ENCODE assay signal across 13 mouse cellular contexts in the genomic region with DNA sequence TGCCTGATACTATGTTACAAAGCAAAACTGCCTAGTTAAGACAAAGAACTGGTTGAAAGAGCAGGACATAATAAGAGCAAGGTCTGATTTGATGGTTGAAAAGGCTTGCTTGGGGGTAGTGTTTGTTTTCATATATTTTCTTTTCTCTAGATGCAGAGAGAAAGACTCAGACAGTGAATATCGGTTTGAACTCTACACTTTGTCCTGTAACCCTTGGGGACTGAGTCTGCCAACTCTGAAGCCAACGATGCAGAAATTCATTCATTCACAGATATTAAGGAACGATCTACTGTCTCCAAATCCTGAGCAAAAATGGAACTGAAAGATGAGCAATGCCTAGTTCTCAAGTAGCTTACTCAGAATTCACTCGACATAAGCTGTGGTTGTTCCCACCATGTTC. TPM values are rescaled to one million over a fixed set of nuclear protein-coding genes. Genes with fewer than 3 reads are reported as not detected.
DNase-seq lines count a peak whose midpoint lies in the region; ATAC-seq and TF ChIP-seq lines count a peak whose summit lies in the region.
"Had no signal": no experiment of that assay in that cellular context is flagged by ENCODE, and none has a peak within 500 bp of the region (broad histone marks: within the 10 kb centered on the region; RNA-seq: fewer than 3 reads in every experiment).

No protein-coding gene starts in this region.

- peak overlapping the region; percentile 58; the same call in 1 of the 2 replicates for H3K27ac ChIP-seq in gastrocnemius, adult 2 months
- peak overlapping the region; percentile 58 for H3K27ac ChIP-seq in hindbrain, embryonic 11.5 days (ENCODE audit: low read depth, low read length)
- no peak overlapping the region for H3K27ac ChIP-seq in hindbrain, postnatal 0 days
- H3K27ac ChIP-seq in lung, embryonic 16.5 days (ENCODE audit: low read length) = peak overlapping the region; percentile 83
- 0 out of 2 replicates have a peak overlapping the region, but pooled peaks have one; percentile 28 for H3K27ac ChIP-seq in macrophage
- H3K27ac ChIP-seq: hindbrain, embryonic 14.5 days had no signal

- WGBS in hindbrain, embryonic 11.5 days = 55% methylated on average over 4 of the region's 4 CpGs
- 32% methylated on average over 4 of the region's 4 CpGs for WGBS in hindbrain, postnatal 0 days
- WGBS in lung, embryonic 16.5 days = 80% methylated on average over 4 of the region's 4 CpGs
- WGBS in macrophage (ENCODE audit: missing documents) = 61% methylated on average over 4 of the region's 4 CpGs

- no peak overlapping the region for H3K4me3 ChIP-seq in gastrocnemius, adult 2 months
- no peak overlapping the region for H3K4me3 ChIP-seq in hindbrain, embryonic 11.5 days (ENCODE audit: low read depth, low read length)
- no peak overlapping the region for H3K4me3 ChIP-seq in hindbrain, postnatal 0 days (ENCODE audit: low read length)
- no peak overlapping the region for H3K4me3 ChIP-seq in lung, embryonic 16.5 days (ENCODE audit: low read length)
- no peak overlapping the region for H3K4me3 ChIP-seq in macrophage (ENCODE audit: inconsistent target)
- H3K4me3 ChIP-seq: erythroblast, embryonic 14.5 days had no signal

- H3K9me3 ChIP-seq in hindbrain, embryonic 11.5 days (ENCODE audit: control insufficient read depth, low read length) = no peaks in the 10 kb centered on the region
- no peaks in the 10 kb centered on the region for H3K9me3 ChIP-seq in hindbrain, postnatal 0 days (ENCODE audit: low read length)
- no peaks in the 10 kb centered on the region for H3K9me3 ChIP-seq in lung, embryonic 16.5 days (ENCODE audit: control insufficient read depth, low read length)

- no peaks in the 10 kb centered on the region for H3K27me3 ChIP-seq in hindbrain, embryonic 11.5 days (ENCODE audit: control insufficient read depth, insufficient read depth, low read length)
- H3K27me3 ChIP-seq in hindbrain, postnatal 0 days (ENCODE audit: insufficient read depth, low read length) = no peaks in the 10 kb centered on the region
- no peaks in the 10 kb centered on the region for H3K27me3 ChIP-seq in lung, embryonic 16.5 days (ENCODE audit: control insufficient read depth, insufficient read depth, low read depth, low read length)

- H3K9ac ChIP-seq in hindbrain, embryonic 11.5 days (ENCODE audit: low read depth, low read length) = no peak overlapping the region
- H3K9ac ChIP-seq in hindbrain, postnatal 0 days (replicated peaks; ENCODE audit: low read length) = no peak overlapping the region
- no peak overlapping the region for H3K9ac ChIP-seq in lung, embryonic 16.5 days (ENCODE audit: low read length)
- H3K9ac ChIP-seq: hindbrain, embryonic 14.5 days had no signal

- no peak overlapping the region for H3K4me2 ChIP-seq in hindbrain, embryonic 11.5 days (replicated peaks; ENCODE audit: low read depth, low read length)
- no peak overlapping the region for H3K4me2 ChIP-seq in hindbrain, postnatal 0 days (ENCODE audit: low read depth, low read length)
- H3K4me2 ChIP-seq in lung, embryonic 16.5 days (ENCODE audit: low read depth, low read length) = no peak overlapping the region
- H3K4me2 ChIP-seq: hindbrain, embryonic 14.5 days had no signal

- no peak for ATAC-seq in hindbrain, embryonic 11.5 days (ENCODE audit: low FRiP score)
- no peak for ATAC-seq in hindbrain, postnatal 0 days
- no peak for ATAC-seq in lung, embryonic 16.5 days (ENCODE audit: low read depth)

- peaks cover 9% of the 10 kb centered on the region for H3K4me1 ChIP-seq in hindbrain, embryonic 11.5 days (replicated peaks; ENCODE audit: control insufficient read depth, insufficient read depth, low read length)
- H3K4me1 ChIP-seq in hindbrain, postnatal 0 days (ENCODE audit: insufficient read depth, low read length) = 0 out of 2 replicates have a peak, but pooled peaks cover 6% of the 10 kb centered on the region
- peaks cover 6% of the 10 kb centered on the region; the same call in 1 of the 2 replicates for H3K4me1 ChIP-seq in lung, embryonic 16.5 days (replicated peaks; ENCODE audit: control insufficient read depth, insufficient read depth, low read length)

- no peak for TF ChIP-seq CTCF in gastrocnemius, adult 2 months (IDR thresholded peaks at IDR 0.05)
- TF ChIP-seq CTCF in hindbrain, postnatal 0 days (IDR thresholded peaks at IDR 0.05; ENCODE audit: low read depth) = no peak

- DNase-seq in gastrocnemius, adult 2 months = no peak
- DNase-seq in gastrocnemius, postnatal 36 days = no peak
- peak; percentile 27 for DNase-seq in hindbrain, embryonic 11.5 days (ENCODE audit: low spot score)
- no peak for DNase-seq in hindbrain, postnatal 0 days (ENCODE audit: low spot score)
- DNase-seq in lung, adult 18-20 months = no peak
- DNase-seq: B cell, adult 2 months; liver; right cerebral cortex, postnatal 14 days; thymus, postnatal 25 days had no signal

- no peaks in the 10 kb centered on the region for H3K79me2 ChIP-seq in macrophage (ENCODE audit: inconsistent target)

- intact Hi-C loops in gastrocnemius, adult 2 months (cut with DNase I) = no loop called here
- intact Hi-C loops in gastrocnemius, postnatal 36 days (cut with DNase I) = no loop called here

- H3K36me3 ChIP-seq in hindbrain, embryonic 11.5 days (ENCODE audit: control insufficient read depth, insufficient read depth, low read length) = no peaks in the 10 kb centered on the region
- no peaks in the 10 kb centered on the region for H3K36me3 ChIP-seq in hindbrain, postnatal 0 days (ENCODE audit: insufficient read depth, low read length)
- no peaks in the 10 kb centered on the region for H3K36me3 ChIP-seq in lung, embryonic 16.5 days (ENCODE audit: control insufficient read depth, insufficient read depth, low read length)
- H3K36me3 ChIP-seq in macrophage (ENCODE audit: inconsistent target) = no peaks in the 10 kb centered on the region

RNA-seq across cellular contexts. Expression of gene Nuak1, which starts 39.7 kb away (rescaled TPM):
- total RNA-seq in gastrocnemius, adult 2 months (2021) = 10 to 100 TPM; 21.4 to 31.0 TPM
- 10 to 100 TPM; 13.5 to 18.9 TPM for total RNA-seq in gastrocnemius, postnatal 36 days (2021)
- 5.1 and 5.7 TPM in 2 replicates for polyA plus RNA-seq in hindbrain, embryonic 11.5 days (2014; fragmentation: Nextera tagmentation; extraction: Ambion mirVana)
- total RNA-seq in hindbrain, postnatal 0 days (2014; rRNA removed) = 22.7 and 23.3 TPM in 2 replicates
- 3.0 and 3.1 TPM in 2 replicates for polyA plus RNA-seq in hindbrain, postnatal 0 days (2015; fragmentation: Nextera tagmentation; extraction: Ambion mirVana)
- polyA plus RNA-seq in lung, embryonic 16.5 days (2015; fragmentation: Nextera tagmentation; extraction: Ambion mirVana) = 2.2 and 2.6 TPM in 2 replicates
- 1 to 10 TPM; 1.2 to 9.6 (median 6.5) TPM for total RNA-seq in macrophage (2018; cell fraction: chromatin; rRNA removed)
- total RNA-seq in macrophage (2018; cell fraction: cytosol; rRNA removed) = 1 to 10 TPM; 1.3 to 8.7 (median 5.2) TPM
- 10 to 100 TPM in 3 of 26 experiments, 1 to 10 TPM in 23; 2.1 to 13.0 (median 6.1) TPM for total RNA-seq in macrophage (2018; cell fraction: nucleus; rRNA removed)
- polyA plus RNA-seq in macrophage (2018) = 3.9 to 5.7 TPM (median 4.6 TPM) in 3 replicates

RNA-seq across cellular contexts. Expression of gene Ckap4, which starts 53.7 kb away (rescaled TPM):
- total RNA-seq in gastrocnemius, adult 2 months (2021) = 10 to 100 TPM in 1 of 2 experiments, 1 to 10 TPM in 1; 7.5 to 10.6 TPM
- 10 to 100 TPM; 12.7 to 13.8 TPM for total RNA-seq in gastrocnemius, postnatal 36 days (2021)
- polyA plus RNA-seq in hindbrain, embryonic 11.5 days (2014; fragmentation: Nextera tagmentation; extraction: Ambion mirVana) = 90.8 and 91.1 TPM in 2 replicates
- 53.1 and 58.7 TPM in 2 replicates for total RNA-seq in hindbrain, postnatal 0 days (2014; rRNA removed)
- polyA plus RNA-seq in hindbrain, postnatal 0 days (2015; fragmentation: Nextera tagmentation; extraction: Ambion mirVana) = 50.9 and 52.1 TPM in 2 replicates
- 48.5 and 88.0 TPM in 2 replicates for polyA plus RNA-seq in lung, embryonic 16.5 days (2015; fragmentation: Nextera tagmentation; extraction: Ambion mirVana)
- 10 to 100 TPM in 1 of 26 experiments, 1 to 10 TPM in 13, under 1 TPM in 12; 0.22 to 26.1 (median 1.4) TPM for total RNA-seq in macrophage (2018; cell fraction: chromatin; rRNA removed)
- total RNA-seq in macrophage (2018; cell fraction: cytosol; rRNA removed) = 10 to 100 TPM in 13 of 26 experiments, 1 to 10 TPM in 13; 1.8 to 21.2 (median 8.0) TPM
- total RNA-seq in macrophage (2018; cell fraction: nucleus; rRNA removed) = 10 to 100 TPM in 10 of 26 experiments, 1 to 10 TPM in 16; 2.7 to 50.8 (median 8.9) TPM
- 8.3 to 45.1 TPM (median 15.0 TPM) in 3 replicates for polyA plus RNA-seq in macrophage (2018)
